Mouse (Mus musculus) R1 (cell line): ENCODE data around the gene 4921539E11Rik.

Experiments used
- DNase-seq: peaks from one replicate; pipeline ENCODE4 v3.0.0-alpha.2; 2018; ENCODE audit warnings: low read depth, low spot score

4921539E11Rik gene

DNA sequence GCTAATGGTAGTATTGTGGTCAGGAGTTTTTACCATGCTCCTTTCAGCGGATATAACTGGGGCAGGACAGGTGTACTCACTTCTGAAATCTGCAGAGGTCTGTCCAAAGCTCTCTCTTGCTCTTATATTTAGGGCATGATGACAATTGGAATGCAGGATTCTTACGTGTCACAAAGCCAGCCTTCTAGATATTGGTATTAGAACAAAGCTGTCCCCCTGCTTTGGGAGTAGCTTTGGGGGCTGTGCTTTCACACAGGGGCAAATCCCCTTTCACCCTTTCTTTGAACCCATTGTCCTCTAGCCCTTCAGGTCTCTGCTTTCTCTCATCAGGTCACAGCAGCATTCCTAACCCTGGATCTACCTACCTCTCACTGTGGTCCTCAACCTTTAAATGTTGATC, at the start of gene 4921539E11Rik:
TSS of gene 4921539E11Rik (minus strand) at position 101 of the 400 bp plus-strand sequence.
- DNase-seq: no peak

DNA sequence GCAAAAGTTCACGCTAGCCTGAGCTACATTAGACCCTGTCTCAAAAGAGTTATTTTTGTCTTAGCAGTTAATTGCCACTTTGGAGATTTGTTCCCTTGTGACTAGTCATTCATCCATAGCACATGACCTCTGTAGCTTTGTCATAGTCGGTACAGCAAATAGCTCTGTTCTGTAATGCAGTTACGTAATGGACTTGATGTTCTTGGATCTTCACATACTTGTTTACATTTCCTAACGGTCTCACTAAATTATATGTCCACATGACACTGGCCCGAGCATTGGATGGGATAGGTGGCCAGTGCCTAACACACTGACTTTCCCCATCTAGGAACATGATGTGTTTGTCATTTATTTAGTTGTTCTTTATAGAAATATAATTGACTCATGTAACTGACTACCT, 44.5 kb upstream of the 4921539E11Rik start:
- DNase-seq: no peak

- DNase-seq: no peak
Observed at GRCm38 (mm10) chr4:103329348-103329747, 38.7 kb upstream of the 4921539E11Rik start.

- DNase-seq: peak; percentile 35
Observed at GRCm38 (mm10) chr4:103326994-103327393, 36.3 kb upstream of the 4921539E11Rik start.

- DNase-seq: peak; percentile 24
Observed at GRCm38 (mm10) chr4:103324688-103325451, 34.2 kb upstream of the 4921539E11Rik start.

DNA sequence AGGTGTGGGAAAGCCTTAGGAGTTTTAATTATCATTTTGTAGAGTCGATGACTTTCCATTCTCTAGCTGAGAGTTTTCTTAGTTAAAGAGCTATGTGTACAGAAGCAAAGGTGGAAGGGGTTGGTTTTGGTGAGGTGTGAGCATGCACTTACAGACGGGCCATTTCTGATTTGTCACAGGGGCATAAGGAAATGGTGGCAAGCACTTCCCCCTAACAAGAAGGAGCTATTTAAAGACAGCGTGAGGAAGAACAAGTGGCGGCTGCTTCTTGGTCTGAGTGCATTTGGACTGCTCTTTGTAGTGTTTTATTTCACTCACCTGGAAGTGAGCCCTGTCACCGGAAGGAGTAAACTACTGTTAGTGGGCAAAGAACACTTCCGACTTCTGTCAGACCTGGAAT, 30.8 kb upstream of the 4921539E11Rik start:
- no peak for DNase-seq

DNA sequence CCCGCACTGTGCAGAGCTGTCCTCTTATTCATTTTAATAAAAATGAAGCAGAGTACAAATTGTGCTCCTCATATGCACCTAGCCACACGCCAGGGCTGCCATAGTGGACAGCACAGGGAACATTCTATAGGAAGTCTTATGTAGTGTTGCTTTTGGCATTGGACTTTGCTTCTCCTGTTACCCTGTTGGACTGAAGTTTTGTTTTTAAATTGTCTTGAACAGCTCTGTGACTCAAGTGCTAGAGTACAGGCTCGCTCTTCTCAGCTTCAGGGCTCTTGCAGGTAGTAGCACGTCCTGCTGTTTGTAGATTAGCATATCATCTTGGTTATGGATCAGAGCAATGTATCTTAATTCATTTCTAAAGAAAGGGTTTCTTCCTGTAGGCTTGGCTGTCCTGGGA, 25.2 kb upstream of the 4921539E11Rik start:
- no peak for DNase-seq

DNA sequence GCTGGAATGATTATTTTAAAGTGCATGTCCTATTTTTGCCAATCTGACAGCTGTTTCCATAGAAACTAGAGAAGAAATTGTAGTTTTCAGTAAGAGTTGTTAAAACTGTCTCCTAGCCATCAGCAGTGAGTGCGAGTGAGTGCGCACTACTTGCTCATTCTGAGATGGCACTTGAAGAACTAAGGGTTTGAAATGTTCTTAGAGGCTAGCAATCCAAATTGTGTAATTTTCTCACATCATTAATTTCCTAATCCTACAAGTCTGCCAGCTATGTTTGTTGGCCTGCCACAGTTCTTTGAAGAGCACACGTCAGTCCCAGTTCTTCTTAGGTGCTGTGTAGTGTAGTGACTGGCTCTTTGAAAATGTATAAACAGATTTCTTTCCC, 23.9 kb upstream of the 4921539E11Rik start:
- no peak for DNase-seq

DNA sequence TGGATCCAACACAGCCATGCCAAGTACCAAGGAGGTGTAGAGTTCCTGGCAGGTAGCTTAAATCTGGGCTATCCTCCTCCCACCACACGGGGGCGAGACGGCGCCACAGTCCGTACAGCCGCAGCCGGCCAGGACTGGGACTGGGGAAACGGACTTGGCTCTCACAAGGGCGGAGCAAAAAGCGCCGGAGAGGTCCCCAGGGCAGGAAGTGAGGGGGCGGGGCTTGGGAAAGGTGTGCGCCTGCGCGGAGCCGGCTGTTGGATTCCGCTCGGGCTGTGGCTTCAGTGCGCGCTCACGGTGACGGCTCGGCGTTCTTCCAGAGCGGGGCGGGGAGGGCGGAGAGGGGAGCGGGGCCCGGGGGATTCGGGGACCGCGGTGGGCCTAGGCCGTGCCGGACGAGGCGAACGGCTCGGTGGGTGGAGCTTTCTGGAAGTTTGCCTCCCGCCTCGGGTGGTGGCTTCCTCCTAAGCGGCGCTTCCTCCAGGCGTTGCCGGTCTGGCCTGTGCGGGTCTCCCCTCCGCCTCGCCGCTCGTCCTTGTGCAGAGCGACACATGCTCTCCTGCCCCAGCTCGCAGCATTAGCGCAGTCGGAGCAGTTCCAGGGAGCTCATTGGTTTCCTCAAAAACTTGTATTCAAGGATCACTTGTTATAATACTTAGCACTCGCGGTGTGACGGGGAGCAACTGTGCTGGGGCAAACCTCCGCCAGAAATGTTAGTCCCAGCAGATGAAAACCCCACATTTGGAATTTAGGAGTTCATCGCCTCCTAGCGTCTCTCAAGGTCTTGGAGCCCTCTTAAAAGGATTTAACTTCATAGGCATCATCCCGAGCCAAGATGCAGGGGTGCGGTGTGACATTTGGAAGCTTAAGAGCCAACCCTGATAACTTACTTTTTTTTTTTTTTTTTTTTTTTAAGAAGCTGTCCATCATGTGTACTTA, 23.2 kb upstream of the 4921539E11Rik start, which contains the start of gene Oma1:
TSS of gene Oma1 (plus strand) at position 226 of the 939 bp plus-strand sequence.
- DNase-seq: peak; percentile 98

DNA sequence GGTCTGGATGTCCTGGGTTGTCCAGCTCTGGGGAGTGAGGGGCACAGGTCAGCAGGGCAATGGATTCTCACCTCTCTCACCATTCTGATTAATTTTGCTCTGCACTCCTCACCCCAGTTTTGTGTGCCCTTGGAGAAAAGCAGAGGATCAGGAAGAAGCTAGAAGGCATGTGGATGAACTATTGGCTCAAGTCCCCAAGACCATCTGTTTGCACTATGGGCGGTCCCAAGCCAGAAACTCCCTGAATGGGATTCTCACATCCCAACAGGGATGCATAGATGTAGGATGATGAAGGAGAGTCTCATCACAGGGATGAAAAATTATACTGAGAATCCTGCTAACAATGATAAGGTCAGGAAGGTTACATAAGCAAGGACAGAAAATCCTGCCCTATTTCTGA, 13.2 kb upstream of the 4921539E11Rik start:
- no peak for DNase-seq

DNA sequence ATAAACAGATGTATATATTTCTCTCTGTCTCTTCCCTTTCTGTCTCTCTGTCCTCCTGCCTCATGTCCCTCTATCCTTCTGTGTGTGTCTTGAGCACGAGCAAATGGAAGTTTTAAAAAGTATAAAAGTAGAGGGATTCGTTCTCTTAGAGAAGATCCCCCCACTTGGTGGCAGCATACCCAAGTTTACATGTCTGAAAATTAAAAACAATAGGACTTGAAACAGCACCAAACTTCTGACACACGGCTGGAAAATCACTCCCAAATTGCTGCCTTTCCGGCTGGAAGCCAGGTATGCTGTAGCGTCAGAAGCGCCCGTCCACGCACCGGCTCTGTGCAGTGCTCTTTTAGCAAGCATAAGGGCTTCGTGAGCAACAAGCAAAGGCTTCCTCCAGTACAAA, 8.7 kb upstream of the 4921539E11Rik start:
- no peak for DNase-seq

- DNase-seq: no peak
Observed at GRCm38 (mm10) chr4:103288342-103288741, 2.3 kb downstream of the 4921539E11Rik start.

- DNase-seq: peak; percentile 81
Observed at GRCm38 (mm10) chr4:103273021-103273420, 17.6 kb downstream of the 4921539E11Rik start.

- DNase-seq: peak; percentile 57
Observed at GRCm38 (mm10) chr4:103269336-103269735, 21.3 kb downstream of the 4921539E11Rik start.

- no peak for DNase-seq
Observed at GRCm38 (mm10) chr4:103265166-103265565, 25.5 kb downstream of the 4921539E11Rik start.

DNA sequence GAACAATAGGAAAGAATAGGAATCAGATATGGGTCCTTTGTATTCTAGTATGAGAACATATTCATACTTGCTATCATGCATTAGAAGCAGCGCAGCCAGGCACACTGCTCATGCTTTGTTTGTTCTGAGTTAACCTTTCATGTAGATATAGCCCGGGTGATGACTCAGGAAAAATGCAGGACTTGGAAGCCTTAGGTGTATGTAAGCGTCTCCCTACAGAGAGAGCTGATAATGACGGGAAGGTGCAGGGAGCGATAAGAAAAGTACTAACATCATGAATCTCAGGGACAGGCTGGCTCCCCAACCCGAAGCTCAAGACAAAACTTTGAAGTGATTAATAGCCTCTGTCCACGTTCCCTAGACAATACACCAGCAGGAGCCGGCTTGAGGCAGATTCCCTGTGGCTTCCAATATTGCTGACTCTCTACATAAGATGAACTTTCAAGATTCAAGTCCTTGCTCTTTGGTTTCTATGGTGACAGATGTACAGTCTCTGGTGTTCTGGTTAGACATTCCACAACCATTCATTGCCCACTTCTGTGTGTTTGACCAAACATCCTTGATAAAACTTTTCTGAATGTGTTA, 26.8 kb downstream of the 4921539E11Rik start:
- peak; percentile 41 for DNase-seq

DNA sequence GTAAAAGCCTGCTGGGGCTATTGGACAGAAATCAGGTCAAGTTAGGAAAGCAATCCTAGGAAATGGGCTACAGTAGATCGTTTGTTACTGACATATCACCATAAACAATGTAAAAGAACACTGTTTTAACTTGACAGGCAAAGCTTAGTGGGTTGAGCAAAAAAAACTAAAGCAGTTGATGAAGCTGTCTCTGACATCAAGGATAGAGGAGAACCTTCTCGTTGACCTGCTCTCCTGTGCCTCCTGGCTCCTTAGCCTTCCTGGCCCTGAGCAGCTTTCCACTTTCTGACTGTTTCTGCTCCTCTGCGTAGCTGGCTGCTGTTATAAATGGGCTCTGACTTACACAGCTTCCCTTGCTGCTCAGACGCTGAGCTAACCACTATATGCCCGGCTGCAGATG, 27.3 kb downstream of the 4921539E11Rik start:
- DNase-seq: no peak

- DNase-seq: no peak
Observed at GRCm38 (mm10) chr4:103258817-103259216, 31.8 kb downstream of the 4921539E11Rik start.

GRCm38 (mm10) chr4:103253846-103254245, 36.8 kb downstream of the 4921539E11Rik start:
- DNase-seq: no peak

DNA sequence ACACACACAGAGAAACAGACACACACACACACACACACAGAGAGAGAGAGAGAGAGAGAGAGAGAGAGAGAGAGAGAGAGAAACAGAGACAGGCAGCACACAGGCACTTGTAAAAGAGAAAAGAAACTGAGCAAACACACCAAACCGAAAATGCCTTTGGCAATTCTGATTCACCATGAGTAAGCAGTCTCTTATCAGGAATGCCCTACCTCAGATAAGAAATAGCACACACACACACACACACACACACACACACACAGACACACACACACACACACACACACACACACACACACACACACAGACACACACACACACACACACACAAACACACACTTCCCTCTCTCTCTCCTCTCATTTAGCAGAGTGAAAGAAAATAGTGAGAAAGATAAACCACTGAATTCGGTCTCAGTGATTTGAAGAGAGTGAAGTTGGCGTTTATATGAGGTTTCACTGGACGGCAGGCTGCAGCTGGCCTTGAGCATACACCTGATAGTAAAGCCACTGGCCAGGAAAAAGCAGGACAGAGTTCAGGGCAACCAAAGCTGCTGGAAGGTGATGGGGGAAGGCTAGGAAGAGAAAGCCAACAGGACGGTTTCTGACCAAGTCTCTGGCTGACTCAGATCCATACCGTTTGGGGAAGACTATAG, 41.1 kb downstream of the 4921539E11Rik start:
- DNase-seq: no peak

GRCm38 (mm10) chr4:103247813-103248212, 42.9 kb downstream of the 4921539E11Rik start:
- no peak for DNase-seq

- DNase-seq: no peak
Observed at GRCm38 (mm10) chr4:103247249-103247648, 43.4 kb downstream of the 4921539E11Rik start.
